Mouse (Mus musculus): ENCODE measurements at regions not wholly inside any gene's neighbourhood (a gene's known extent, or its start where the extent isn't known, plus 50 kb on each side); places are given as distances from the start of the nearest gene placed in this dataset.
A peak's percentile ranks its signal among the peaks of the same experiment; 100 is the strongest.
"Not testable (repeated sequence)": the region's sequence is repeated elsewhere in the genome, so short reads cannot be mapped to it uniquely, and the experiment has no call there.

GRCm38 (mm10) chr6:140847165-140847564, 118.1 kb downstream of the Gm11077 start:
- Histone ChIP-seq H3K4me1 (replicated peaks; ENCODE audit: control insufficient read depth, insufficient read depth) (no peaks in the 10 kb centered on the region), H3K9ac (ENCODE audit: low read length) (no peak overlapping the region), H3K27ac (replicated peaks) (no peak overlapping the region), H3K4me2 (replicated peaks; ENCODE audit: low read depth) (no peak overlapping the region), H3K36me3 (ENCODE audit: control insufficient read depth, insufficient read depth, low read length) (no peaks in the 10 kb centered on the region), H3K27me3 (ENCODE audit: control insufficient read depth, insufficient read depth, low read length) (no peaks in the 10 kb centered on the region), H3K4me3 (ENCODE audit: low read depth, low read length) (no peak overlapping the region), H3K9me3 (ENCODE audit: control insufficient read depth, low read length) (no peaks in the 10 kb centered on the region)
- DNase-seq (ENCODE audit: low spot score) (no peak), ATAC-seq (ENCODE audit: low FRiP score, low TSS enrichment) (no peak)
- WGBS: 78% methylated on average over 3 of the region's 3 CpGs
- TF ChIP-seq CTCF (IDR thresholded peaks at IDR 0.05; ENCODE audit: low read depth): no peak
- no peak for TF ChIP-seq EP300 (optimal IDR thresholded peaks at IDR 0.05)

DNA sequence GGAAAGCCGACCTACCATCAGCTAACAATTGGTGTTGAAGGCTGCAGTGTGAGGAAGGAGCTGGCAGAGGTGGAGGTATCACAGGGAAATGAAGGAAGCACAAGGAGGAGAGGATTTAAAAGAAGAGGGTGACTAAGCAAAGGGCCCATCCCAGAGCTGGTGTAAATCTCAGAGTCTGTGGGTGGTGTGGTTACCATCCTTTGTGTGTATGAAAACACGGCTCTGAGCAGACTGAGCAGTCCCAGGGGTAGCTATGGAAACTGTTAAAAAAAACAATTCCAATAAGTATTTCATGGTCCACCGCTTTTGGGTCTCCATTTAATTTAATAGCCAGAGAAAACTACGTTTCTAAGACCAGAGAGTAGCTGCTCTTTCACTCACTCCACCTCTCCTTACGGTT, 123.3 kb downstream of the Gm11077 start:
- H3K4me3 ChIP-seq (ENCODE audit: low read depth, low read length): no peak overlapping the region
- no peak overlapping the region for H3K27ac ChIP-seq (replicated peaks)
- no peak for ATAC-seq (ENCODE audit: low FRiP score, low TSS enrichment)
- no peaks in the 10 kb centered on the region for H3K36me3 ChIP-seq (ENCODE audit: control insufficient read depth, insufficient read depth, low read length)
- TF ChIP-seq CTCF (IDR thresholded peaks at IDR 0.05; ENCODE audit: low read depth) (no peak), EP300 (optimal IDR thresholded peaks at IDR 0.05) (no peak)
- H3K27me3 ChIP-seq (ENCODE audit: control insufficient read depth, insufficient read depth, low read length): no peaks in the 10 kb centered on the region
- 84% methylated on average over 5 of the region's 5 CpGs for WGBS
- H3K4me2 ChIP-seq (replicated peaks; ENCODE audit: low read depth): no peak overlapping the region
- DNase-seq (ENCODE audit: low spot score): no peak
- H3K4me1 ChIP-seq (replicated peaks; ENCODE audit: control insufficient read depth, insufficient read depth): no peaks in the 10 kb centered on the region
- H3K9me3 ChIP-seq (ENCODE audit: control insufficient read depth, low read length): no peaks in the 10 kb centered on the region
- H3K9ac ChIP-seq (ENCODE audit: low read length): no peak overlapping the region

DNA sequence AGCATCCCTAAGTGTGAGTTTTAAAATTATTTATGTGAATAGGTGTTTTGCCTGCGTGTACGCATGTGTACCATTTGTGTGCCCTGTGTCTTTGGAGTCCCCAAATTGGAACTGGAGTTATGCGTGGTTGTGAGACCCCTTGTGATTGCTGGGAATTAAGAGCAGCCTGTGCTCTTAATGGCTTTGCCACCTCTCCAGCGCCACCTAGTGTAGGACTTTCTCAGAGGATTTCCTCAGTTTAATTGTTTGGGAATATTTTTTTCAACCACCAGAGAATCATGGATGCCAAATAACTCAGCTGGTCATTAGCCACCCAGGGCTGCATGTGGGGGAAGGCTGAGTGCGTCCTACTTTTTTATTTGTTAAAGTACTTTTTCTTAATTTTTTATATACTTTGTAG, 124.4 kb downstream of the Gm11077 start:
- Histone ChIP-seq H3K27ac (replicated peaks) (no peak overlapping the region), H3K9me3 (ENCODE audit: control insufficient read depth, low read length) (no peaks in the 10 kb centered on the region), H3K4me3 (ENCODE audit: low read depth, low read length) (no peak overlapping the region), H3K4me1 (replicated peaks; ENCODE audit: control insufficient read depth, insufficient read depth) (no peaks in the 10 kb centered on the region), H3K27me3 (ENCODE audit: control insufficient read depth, insufficient read depth, low read length) (no peaks in the 10 kb centered on the region), H3K9ac (ENCODE audit: low read length) (no peak overlapping the region), H3K4me2 (replicated peaks; ENCODE audit: low read depth) (no peak overlapping the region), H3K36me3 (ENCODE audit: control insufficient read depth, insufficient read depth, low read length) (no peaks in the 10 kb centered on the region)
- ATAC-seq (ENCODE audit: low FRiP score, low TSS enrichment) (no peak), DNase-seq (ENCODE audit: low spot score) (peak; percentile 29)
- TF ChIP-seq CTCF (IDR thresholded peaks at IDR 0.05; ENCODE audit: low read depth) (peak; percentile 77), EP300 (optimal IDR thresholded peaks at IDR 0.05) (no peak)
- 46% methylated on average over 5 of the region's 5 CpGs for WGBS

GRCm38 (mm10) chr6:140854691-140855090, 125.6 kb downstream of the Gm11077 start:
- DNase-seq (ENCODE audit: low spot score) (no peak), ATAC-seq (ENCODE audit: low FRiP score, low TSS enrichment) (no peak)
- no peak overlapping the region for H3K4me3 ChIP-seq (ENCODE audit: low read depth, low read length)
- TF ChIP-seq EP300 (optimal IDR thresholded peaks at IDR 0.05) (no peak), CTCF (IDR thresholded peaks at IDR 0.05; ENCODE audit: low read depth) (no peak)
- no peaks in the 10 kb centered on the region for H3K36me3 ChIP-seq (ENCODE audit: control insufficient read depth, insufficient read depth, low read length)
- H3K27ac ChIP-seq (replicated peaks): no peak overlapping the region
- H3K9me3 ChIP-seq (ENCODE audit: control insufficient read depth, low read length): no peaks in the 10 kb centered on the region
- H3K27me3 ChIP-seq (ENCODE audit: control insufficient read depth, insufficient read depth, low read length): no peaks in the 10 kb centered on the region
- 81% methylated on average over 6 of the region's 6 CpGs for WGBS
- H3K9ac ChIP-seq (ENCODE audit: low read length): no peak overlapping the region
- H3K4me1 ChIP-seq (replicated peaks; ENCODE audit: control insufficient read depth, insufficient read depth): no peaks in the 10 kb centered on the region
- H3K4me2 ChIP-seq (replicated peaks; ENCODE audit: low read depth): no peak overlapping the region

DNA sequence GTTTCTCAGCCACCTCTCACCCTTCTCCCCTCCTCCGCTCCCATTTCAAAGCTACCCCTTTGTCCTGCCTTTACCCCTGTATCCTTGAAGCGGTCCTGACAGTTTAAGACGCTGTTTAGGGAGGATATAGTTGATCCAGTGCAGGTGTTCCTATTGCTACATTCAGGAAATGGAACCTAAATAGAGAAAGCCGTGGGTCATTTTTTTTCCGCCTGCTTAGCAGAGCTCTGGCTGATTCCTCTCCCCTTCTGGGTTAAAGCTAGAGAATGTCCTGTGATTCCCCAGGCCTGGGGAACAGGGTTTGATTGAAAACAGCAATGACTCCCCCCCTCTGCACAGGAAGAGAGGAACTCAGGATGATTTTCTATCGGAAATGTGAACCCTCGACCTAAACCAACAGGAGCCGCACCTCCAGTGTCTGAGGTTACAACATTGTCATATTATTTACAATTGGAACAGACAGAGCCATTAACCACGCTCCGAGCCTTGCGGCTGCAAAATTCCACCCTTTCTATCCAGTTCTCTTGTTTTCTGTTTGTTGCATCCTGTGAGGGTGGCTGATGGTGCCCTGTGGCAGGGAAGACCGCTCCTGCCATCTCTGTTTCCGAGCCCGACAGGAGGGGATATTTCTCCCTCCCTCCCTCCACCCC, 127.5 kb downstream of the Gm11077 start:
- Histone ChIP-seq H3K9me3 (ENCODE audit: control insufficient read depth, low read length) (no peaks in the 10 kb centered on the region), H3K9ac (ENCODE audit: low read length) (no peak overlapping the region), H3K4me1 (replicated peaks; ENCODE audit: control insufficient read depth, insufficient read depth) (no peaks in the 10 kb centered on the region), H3K36me3 (ENCODE audit: control insufficient read depth, insufficient read depth, low read length) (no peaks in the 10 kb centered on the region), H3K4me3 (ENCODE audit: low read depth, low read length) (peak overlapping the region; percentile 22; the same call in 1 of the 2 replicates), H3K4me2 (replicated peaks; ENCODE audit: low read depth) (peak overlapping the region; percentile 51), H3K27ac (replicated peaks) (peak overlapping the region; percentile 14; the same call in 1 of the 2 replicates), H3K27me3 (ENCODE audit: control insufficient read depth, insufficient read depth, low read length) (no peaks in the 10 kb centered on the region)
- ATAC-seq (ENCODE audit: low FRiP score, low TSS enrichment) (peak; percentile 42; the same call in 1 of the 2 replicates), DNase-seq (ENCODE audit: low spot score) (no peak)
- TF ChIP-seq EP300 (optimal IDR thresholded peaks at IDR 0.05) (no peak), CTCF (IDR thresholded peaks at IDR 0.05; ENCODE audit: low read depth) (no peak)
- WGBS: 17% methylated on average over 14 of the region's 14 CpGs

DNA sequence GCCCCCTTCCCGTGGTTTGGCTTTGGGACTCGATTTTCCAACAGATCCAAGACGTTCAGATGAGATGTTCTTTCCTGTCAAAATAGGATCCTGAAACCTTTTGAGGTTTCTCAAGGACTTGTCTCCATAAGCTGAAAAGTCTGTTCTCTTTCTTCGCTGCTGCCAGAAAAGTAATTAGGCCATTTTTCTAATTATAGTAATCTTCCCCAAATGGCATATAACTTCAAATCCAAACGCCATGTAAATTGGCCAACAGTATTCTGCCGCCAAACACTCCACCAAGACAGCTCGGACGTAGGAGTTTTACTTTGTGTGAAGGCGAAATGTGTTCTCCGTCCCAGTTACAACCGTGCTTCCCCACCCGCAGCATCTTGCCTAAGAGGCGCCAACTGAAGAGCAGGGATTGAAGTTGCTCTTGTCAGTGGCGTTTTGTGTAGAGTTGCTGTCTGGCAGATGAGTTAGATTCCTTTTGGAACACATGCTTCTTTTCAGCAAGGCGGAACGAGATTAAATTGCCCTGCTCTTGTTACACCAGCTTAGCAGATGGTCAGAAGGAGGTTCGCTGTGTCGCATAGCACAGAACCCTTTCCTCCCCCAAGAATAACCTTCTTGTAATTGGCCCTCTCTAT, 128.1 kb downstream of the Gm11077 start:
- 24% methylated on average over 18 of the region's 18 CpGs for WGBS
- ATAC-seq (ENCODE audit: low FRiP score, low TSS enrichment) (no peak), DNase-seq (ENCODE audit: low spot score) (no peak)
- Histone ChIP-seq H3K36me3 (ENCODE audit: control insufficient read depth, insufficient read depth, low read length) (no peaks in the 10 kb centered on the region), H3K4me2 (replicated peaks; ENCODE audit: low read depth) (peak overlapping the region; percentile 51), H3K27ac (replicated peaks) (peak overlapping the region; percentile 14; the same call in 1 of the 2 replicates), H3K4me3 (ENCODE audit: low read depth, low read length) (peak overlapping the region; percentile 22), H3K9me3 (ENCODE audit: control insufficient read depth, low read length) (no peaks in the 10 kb centered on the region), H3K27me3 (ENCODE audit: control insufficient read depth, insufficient read depth, low read length) (no peaks in the 10 kb centered on the region), H3K4me1 (replicated peaks; ENCODE audit: control insufficient read depth, insufficient read depth) (no peaks in the 10 kb centered on the region), H3K9ac (ENCODE audit: low read length) (0 out of 2 replicates have a peak overlapping the region, but pooled peaks have one; percentile 9)
- TF ChIP-seq EP300 (optimal IDR thresholded peaks at IDR 0.05) (no peak), CTCF (IDR thresholded peaks at IDR 0.05; ENCODE audit: low read depth) (no peak)

GRCm38 (mm10) chr6:140869523-140869922, 140.4 kb downstream of the Gm11077 start:
- not testable (repeated sequence) for ATAC-seq (ENCODE audit: low FRiP score, low TSS enrichment); H3K27ac ChIP-seq (replicated peaks); H3K27me3 ChIP-seq (ENCODE audit: control insufficient read depth, insufficient read depth, low read length); H3K36me3 ChIP-seq (ENCODE audit: control insufficient read depth, insufficient read depth, low read length); H3K9me3 ChIP-seq (ENCODE audit: control insufficient read depth, low read length); DNase-seq (ENCODE audit: low spot score); H3K4me2 ChIP-seq (replicated peaks; ENCODE audit: low read depth); H3K4me1 ChIP-seq (replicated peaks; ENCODE audit: control insufficient read depth, insufficient read depth); H3K9ac ChIP-seq (ENCODE audit: low read length); H3K4me3 ChIP-seq (ENCODE audit: low read depth, low read length)
- WGBS: 94% methylated on average over 7 of the region's 16 CpGs

Measured in stomach, postnatal 0 days (tissue).